Mouse (Mus musculus) kidney, adult 11 months (tissue): ENCODE results near the gene Nop56.

Source experiments
- DNase-seq: peaks from one replicate; pipeline ENCODE4 v3.0.0; 2022

The Nop56 gene

DNA sequence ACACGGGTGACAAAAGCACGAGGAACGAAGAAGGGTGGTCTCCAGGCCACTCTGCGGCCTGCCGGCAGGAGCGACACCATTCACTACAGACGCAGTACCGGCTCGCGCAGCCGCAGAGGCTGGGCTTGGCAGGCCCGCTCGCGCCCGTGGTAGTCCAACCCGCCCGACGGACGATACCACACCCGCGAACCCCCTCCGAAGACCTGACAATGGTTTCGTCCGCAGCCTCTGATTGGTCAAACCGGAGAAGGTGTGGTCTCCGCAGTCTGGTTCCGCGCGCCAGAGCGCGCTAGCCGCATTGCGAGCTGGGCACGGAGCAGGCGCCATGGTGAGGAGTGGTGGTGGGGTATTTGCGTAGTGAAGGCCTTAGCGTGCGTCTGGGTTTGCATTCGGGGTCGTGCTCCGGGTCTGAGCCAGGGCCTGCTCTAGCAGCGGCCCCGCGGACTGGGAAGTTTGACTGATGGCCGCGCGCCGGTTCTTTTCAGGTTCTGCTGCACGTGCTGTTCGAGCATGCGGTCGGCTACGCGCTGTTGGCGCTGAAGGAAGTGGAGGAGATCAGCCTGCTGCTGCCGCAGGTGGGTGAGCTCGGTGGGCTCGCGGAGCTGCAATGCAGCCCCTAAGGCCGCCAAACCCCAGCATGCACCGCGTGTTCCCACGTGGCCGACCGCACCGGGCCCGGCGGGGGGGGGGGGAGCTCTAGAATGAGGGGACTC is at the start of gene Nop56:
TSS of gene Nop56 (plus strand) at position 282 of the 713 bp plus-strand sequence.
- DNase-seq, result peak; percentile 98

DNA sequence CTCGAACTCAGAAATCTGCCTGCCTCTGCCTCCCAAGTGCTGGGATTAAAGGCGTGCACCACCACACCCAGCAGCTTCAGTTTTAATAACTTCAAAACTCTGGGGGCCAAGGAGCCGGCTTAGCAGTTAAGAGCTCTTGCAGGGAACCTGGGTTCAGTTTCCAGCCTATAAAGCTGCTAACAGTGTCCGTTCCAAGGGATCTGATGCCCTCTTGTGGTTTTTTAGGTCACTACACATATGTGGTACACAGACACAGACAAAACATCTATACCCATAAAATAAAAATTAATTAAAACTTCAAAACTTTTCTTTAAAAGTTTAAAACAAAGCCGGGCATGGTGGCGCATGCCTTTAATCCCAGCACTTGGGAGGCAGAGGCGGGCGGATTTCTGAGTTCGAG is 27.3 kb upstream of the Nop56 start:
- DNase-seq, result peak; percentile 2

- no peak for DNase-seq
Observed at GRCm38 (mm10) chr2:130248226-130248625, 26.0 kb upstream of the Nop56 start.

DNA sequence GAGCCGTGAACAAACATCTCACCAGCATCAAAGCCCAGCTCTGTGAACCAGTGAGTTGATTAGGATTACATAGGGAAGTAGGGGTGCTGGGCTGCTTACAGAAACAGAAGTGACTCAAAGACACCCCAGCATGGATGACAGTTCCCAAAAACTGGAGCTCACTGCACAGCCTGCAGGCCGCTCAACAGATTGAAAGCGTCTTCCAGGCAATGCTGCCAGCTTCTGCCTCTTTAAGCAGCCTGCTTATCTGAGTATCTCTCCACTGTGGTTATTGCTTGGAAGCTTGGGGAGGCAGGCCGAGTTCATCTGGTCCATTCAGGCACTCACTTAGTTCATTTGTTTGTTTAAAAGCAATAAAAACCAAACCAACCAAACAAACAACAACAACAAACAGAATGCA is 17.5 kb upstream of the Nop56 start:
- no peak for DNase-seq

DNA sequence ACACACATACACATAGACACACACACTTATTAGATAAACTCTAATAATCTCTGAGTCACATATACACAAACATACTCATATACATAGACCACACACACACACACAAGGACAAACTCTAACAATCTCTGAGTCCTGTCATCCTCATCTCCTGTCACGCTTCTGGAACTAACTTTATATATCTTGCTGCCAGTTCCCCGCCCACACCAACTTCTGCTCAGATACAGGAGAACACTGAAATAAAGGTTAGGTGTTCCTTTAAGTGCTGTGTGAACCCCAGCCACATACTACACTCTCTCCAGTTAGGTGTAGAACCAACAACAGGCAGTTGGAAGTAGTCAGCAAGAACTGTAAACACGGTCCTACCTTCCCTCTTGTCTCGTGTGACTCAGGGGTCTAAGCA is 13.4 kb upstream of the Nop56 start:
- no peak for DNase-seq

DNA sequence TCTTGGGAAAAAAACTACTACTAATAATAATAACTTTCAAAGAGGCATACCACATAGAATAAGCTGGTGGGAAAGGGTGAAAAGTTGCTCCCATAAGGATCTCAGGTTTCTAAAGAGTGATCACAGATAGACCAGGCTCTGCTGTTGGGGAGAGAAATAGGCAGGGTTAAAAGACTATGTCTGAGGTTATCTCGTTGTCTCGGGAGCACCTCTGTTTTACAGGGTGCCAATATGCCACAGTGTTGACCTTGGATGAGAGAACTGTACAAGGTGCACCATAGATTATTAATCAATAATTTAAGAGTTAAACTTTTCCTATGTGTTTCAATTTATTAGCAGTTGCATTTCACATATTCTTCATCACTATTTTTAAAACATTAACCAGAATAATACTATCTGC is 12.3 kb upstream of the Nop56 start:
- DNase-seq, result no peak

DNA sequence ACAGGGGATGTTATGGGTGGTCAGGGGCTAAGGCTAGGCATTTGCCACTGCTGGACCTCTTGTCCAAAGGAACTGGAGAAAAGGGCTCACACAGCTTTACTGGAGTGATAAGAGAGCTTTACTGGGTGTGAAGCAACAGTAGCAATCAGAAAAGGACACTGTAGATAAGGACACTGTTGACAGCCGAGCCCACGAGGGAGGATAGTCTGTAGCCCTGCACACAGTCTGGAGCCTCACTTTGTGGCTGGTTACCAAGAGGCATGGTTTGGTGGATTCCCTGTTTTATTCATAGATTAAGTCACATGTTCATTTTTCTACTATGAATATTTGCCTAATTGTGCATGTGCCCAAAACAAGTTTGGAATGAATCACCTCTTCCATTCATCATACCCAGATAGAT is 11.8 kb upstream of the Nop56 start:
- DNase-seq, result no peak

DNA sequence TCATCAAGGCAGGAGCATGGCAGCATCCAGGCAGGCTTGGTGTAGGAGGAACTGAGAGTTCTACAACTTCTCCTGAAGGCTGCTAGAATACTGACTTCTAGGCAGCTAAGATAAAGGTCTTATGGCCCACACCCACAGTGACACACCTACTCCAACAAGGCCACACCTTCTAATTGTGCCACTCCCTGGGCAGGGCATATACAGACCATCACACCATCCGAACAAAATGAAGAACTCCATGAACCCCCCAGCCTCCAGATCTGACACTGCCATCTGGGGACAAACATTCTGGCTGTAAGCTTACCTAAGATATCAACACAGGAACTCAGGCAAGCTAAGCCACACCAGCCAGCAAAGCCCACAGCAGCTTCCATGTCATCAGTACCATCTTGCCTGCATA is 8.7 kb upstream of the Nop56 start:
- no peak for DNase-seq

DNA sequence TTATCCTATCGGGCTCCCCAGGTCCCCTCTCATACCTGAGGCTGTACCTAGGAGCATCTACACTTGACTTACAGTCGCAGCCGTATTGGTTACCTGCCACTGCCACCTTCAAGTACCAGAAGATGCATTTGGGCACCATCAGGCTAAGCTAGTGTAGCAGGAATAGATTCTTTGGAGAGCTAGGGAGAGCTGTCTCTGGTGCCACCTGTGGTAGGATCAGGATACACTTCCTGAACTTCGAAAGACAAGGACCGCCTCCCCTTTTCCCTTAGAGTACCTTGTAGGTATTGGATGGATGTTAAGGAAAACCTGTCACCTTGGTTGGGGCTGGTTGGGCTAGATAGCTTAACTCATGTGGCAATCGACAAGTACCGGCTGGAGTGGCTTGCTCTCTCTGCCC is 6.2 kb upstream of the Nop56 start:
- no peak for DNase-seq

- no peak for DNase-seq
Observed at GRCm38 (mm10) chr2:130273732-130274131, 498 bp upstream of the Nop56 start.

- DNase-seq, result no peak
Observed at GRCm38 (mm10) chr2:130274862-130275261, 632 bp downstream of the Nop56 start.

DNA sequence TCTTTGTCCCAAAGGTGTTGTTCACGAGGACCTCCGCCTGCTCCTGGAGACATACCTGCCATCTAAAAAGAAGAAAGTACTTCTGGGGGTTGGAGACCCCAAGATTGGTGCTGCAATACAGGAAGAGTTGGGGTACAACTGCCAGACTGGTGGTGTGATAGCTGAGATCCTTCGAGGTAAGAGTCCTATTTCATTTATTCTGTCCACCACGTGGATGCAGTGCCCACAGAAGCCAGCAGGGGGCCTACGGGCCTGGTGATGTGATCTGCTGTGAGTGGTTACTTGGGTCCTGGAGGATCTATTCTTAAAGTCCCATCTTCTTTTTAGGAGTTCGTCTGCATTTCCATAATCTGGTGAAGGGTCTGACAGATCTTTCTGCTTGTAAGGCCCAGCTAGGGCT is 1.4 kb downstream of the Nop56 start:
- DNase-seq, result no peak

- no peak for DNase-seq
Observed at GRCm38 (mm10) chr2:130279600-130280091, 5.4 kb downstream of the Nop56 start.

DNA sequence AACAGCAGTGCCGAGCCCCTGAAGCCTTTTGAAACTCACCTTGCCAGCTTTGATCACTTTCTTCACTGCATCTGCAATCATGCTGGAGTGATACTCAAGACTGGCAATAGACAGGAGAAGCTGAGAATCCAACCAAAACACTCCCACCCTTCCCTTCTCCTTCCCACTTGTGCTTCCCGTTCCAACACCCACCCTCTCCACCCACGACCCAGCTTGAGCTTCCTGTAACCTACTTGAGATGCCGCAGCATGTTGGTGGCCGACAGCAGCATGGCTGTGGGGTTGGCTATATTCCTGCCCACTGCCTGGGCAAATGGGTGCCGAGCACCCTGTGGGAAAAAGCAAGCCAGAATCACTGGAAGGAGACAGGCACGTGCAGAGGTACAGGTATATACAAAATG is 6.0 kb downstream of the Nop56 start:
- no peak for DNase-seq

DNA sequence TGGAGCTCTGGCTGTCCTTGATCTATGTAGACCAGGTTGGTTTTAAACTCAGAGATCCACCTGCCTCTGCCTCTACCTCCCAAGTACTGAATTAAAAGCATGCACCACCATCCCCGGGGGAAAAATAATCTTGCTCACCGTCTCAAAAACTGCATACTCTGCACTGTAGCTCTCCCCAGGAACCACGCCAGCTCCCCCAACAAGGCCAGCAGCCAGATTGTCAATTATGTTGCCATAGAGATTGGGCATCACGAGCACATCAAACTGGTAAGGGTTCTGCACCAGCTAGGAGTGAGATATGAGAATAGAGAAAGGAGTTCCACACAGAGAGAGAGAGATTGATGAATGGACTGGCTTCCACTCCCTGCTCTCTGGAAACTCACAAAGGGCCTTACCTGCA is 6.6 kb downstream of the Nop56 start:
- DNase-seq, result no peak

DNA sequence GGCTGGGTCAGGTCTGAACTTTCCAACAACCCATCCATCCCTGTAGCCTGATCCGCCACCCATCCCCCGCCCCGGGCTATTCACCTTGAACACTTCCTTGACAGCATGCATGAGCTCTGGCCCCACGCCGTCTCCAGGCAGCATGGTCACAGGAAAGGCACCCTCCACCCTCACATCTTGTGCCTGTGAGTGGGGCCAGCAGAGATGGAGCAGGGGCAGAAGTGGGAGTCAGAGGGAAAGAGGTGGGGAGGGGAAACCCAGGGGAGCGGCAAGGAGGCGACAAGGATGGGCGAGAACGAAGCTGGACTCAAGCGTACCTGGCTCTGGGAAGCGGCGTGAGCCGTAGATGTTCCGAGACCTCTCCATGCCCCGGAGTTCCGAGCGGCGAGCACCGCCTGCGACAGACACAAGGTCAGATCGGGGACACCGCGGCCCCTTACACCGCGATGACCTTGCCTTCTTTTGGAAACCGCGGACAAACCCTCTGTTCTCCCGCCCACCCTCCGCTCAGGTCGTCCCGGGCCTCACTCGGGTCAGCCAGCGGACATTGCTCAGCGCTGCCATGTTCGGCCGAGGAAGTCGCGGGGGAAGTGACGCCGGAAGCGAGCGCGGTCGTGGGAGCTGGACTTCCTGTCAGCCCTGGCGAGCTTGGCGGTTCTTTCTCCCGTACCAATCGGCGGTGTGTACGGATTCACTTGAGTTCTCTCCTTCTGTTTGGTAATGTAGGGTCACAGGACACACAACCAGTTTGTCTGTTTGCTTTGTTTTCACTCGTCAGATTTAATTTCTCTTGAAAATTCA is 9.8 kb downstream of the Nop56 start, which contains the start of gene Idh3b:
TSS of gene Idh3b (minus strand) at position 694 of the 801 bp plus-strand sequence.
- peak; percentile 84 for DNase-seq

GRCm38 (mm10) chr2:130289086-130289485 is 14.9 kb downstream of the Nop56 start:
- no peak for DNase-seq

GRCm38 (mm10) chr2:130291434-130291833 is 17.2 kb downstream of the Nop56 start:
- DNase-seq, result peak; percentile 70

DNA sequence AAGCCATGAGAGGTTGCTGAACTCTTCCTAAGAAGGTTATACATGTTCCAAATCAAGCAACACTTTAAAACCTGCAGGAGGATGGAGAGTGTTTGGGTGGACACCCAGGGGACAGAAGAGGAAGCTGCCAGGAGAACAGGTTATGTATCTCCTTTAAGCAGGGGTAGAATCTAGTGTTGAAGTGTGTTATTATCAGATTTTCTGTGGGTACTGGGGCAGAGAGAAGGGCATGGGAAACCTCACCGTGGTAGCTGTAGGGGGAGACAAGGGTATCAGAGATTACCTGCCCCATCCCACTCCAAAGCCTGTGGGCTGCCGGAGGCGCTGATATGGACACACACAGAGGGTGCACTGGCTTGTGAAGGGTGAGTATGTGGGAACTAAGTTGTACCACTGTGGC is 18.8 kb downstream of the Nop56 start:
- DNase-seq, result no peak

DNA sequence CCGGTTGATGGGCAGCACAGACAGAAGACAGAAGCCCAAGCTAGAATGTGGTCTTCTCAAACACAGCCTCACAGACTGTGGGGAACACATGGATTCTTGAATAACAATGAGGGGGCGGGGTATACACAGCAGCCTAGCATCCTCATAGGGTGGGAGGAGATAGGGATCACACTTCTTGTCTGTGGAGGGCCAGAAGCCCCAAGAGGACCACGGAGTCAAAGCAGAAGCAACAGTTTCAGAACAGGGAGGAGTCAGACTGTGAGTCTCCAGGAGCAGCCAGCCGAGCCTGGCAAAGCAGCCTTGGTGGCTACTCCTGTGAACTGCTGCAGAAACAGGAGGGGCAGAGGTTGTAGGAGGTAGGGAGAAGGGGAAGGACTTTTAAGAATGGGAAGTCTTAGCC is 19.3 kb downstream of the Nop56 start:
- no peak for DNase-seq

- no peak for DNase-seq
Observed at GRCm38 (mm10) chr2:130294218-130294935, 20.1 kb downstream of the Nop56 start.

- no peak for DNase-seq
Observed at GRCm38 (mm10) chr2:130294936-130295277, 20.7 kb downstream of the Nop56 start, which contains the start of gene Ebf4. Ebf4 (plus strand) TSS chr2:130295169.

- no peak for DNase-seq
Observed at GRCm38 (mm10) chr2:130295331-130296133, 21.3 kb downstream of the Nop56 start.
